Mouse (Mus musculus) ES-Bruce4 (cell line): ENCODE measurements around the gene Olfr843. TPM values are rescaled to one million over a fixed set of nuclear protein-coding genes. Genes with fewer than 3 reads are reported as not detected.

ENCODE experiments used
- H3K27ac ChIP-seq: 2 replicates; pipeline ENCODE4 v1.5.1; 2012; ENCODE audit warnings: low read length, inconsistent platforms; ENCODE audit not compliant: insufficient read depth
- H3K27me3 ChIP-seq: 2 replicates; pipeline ENCODE4 v1.6.1; 2012; ENCODE audit warnings: mild to moderate bottlenecking, low read length, inconsistent platforms; ENCODE audit not compliant: control insufficient read depth, poor library complexity, insufficient read depth, severe bottlenecking
- H3K36me3 ChIP-seq: 2 replicates; pipeline ENCODE4 v1.6.1; 2012; ENCODE audit warnings: inconsistent platforms, mild to moderate bottlenecking, low read length, moderate library complexity; ENCODE audit not compliant: control insufficient read depth, poor library complexity, insufficient read depth, severe bottlenecking
- H3K4me1 ChIP-seq: one replicate; pipeline ENCODE4 v1.8.1; 2011; ENCODE audit warnings: low read length; ENCODE audit not compliant: control insufficient read depth, insufficient read depth
- H3K4me3 ChIP-seq: 2 replicates; pipeline ENCODE4 v1.5.1; 2011; ENCODE audit warnings: low read depth, mild to moderate bottlenecking, low read length
- H3K9ac ChIP-seq: 2 replicates; pipeline ENCODE4 v1.6.1; 2012; ENCODE audit warnings: low read depth, mild to moderate bottlenecking, inconsistent platforms; ENCODE audit not compliant: poor library complexity, severe bottlenecking
- H3K9me3 ChIP-seq: replicated peaks from 2 replicates; pipeline ENCODE4 v1.6.1; 2012; ENCODE audit warnings: mild to moderate bottlenecking, low read length, inconsistent platforms; ENCODE audit not compliant: control insufficient read depth, poor library complexity, insufficient read depth, severe bottlenecking
- CTCF ChIP-seq: IDR thresholded peaks from one replicate; pipeline ENCODE4 v1.8.1; 2011; ENCODE audit warnings: low read depth, low read length
- EP300 ChIP-seq: IDR thresholded peaks from 2 replicates; pipeline ENCODE4 v1.6.1; 2011; ENCODE audit warnings: low read depth, low read length; ENCODE audit not compliant: insufficient read depth
- POLR2A ChIP-seq: IDR thresholded peaks from one replicate; pipeline ENCODE4 v1.8.1; 2011; ENCODE audit warnings: low read length; ENCODE audit not compliant: insufficient read depth
- polyA plus RNA-seq: library from polyadenylated mRNA; stranded (reverse); fragments of >200 nt; gene quantifications from 2 replicates; pipeline ENCODE4 v1.2.4, GENCODE M21; 2011; ENCODE audit warnings: low read depth; ENCODE audit not compliant: missing spikeins, insufficient read depth, insufficient read length

Gene Olfr843
- polyA plus RNA-seq, result not detected in 2 replicates

DNA sequence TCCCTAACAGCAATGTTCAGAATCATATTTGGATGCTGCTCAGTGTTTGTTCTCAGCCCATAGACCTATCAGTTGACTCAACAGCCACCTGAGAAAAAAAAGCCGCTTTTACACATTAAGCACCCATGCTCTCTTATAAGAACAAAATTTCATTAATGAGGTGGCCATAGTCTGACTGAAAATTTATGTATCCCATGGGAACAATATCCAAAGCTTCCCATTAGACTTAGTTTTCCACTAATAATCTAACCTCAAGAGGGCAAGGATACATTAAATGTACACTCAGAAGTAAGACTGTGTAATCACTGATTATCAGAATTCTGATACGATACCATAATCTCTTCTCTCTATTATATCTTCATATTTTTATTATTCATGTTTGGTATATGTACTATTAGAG lies at the start of gene Olfr843:
TSS of gene Olfr843 (minus strand) at position 101 of the 400 bp plus-strand sequence.
- no peaks in the 10 kb centered on the region for H3K4me1 ChIP-seq
- H3K4me3 ChIP-seq, result no peak within 1 kb of the TSS
- no peaks in the 10 kb centered on the region for H3K9me3 ChIP-seq
- no peak within 1 kb of the TSS for H3K27ac ChIP-seq
- H3K36me3 ChIP-seq, result no peaks in the 10 kb centered on the region
- H3K27me3 ChIP-seq, result no peaks in the 10 kb centered on the region
- no peak within 1 kb of the TSS for H3K9ac ChIP-seq
- no peak for TF ChIP-seq CTCF
- TF ChIP-seq EP300, result no peak
- TF ChIP-seq POLR2A, result no peak

Other genes starting within 250 kb of the Olfr843 start
- not detected in 2 replicates for gene Olfr835, start 219.3 kb downstream of the Olfr843 start, polyA plus RNA-seq
- gene Olfr836, start 131.6 kb downstream of the Olfr843 start, polyA plus RNA-seq, result not detected in 2 replicates
- gene Olfr837, start 115.7 kb downstream of the Olfr843 start, polyA plus RNA-seq, result not detected in 2 replicates
- gene Olfr839-ps1, start 74.7 kb downstream of the Olfr843 start, polyA plus RNA-seq, result 0.07 TPM in 1 of 2 replicates, not detected in the other
- not detected in 2 replicates for gene Olfr844, start 64.4 kb upstream of the Olfr843 start, polyA plus RNA-seq
- gene Olfr845, start 84.5 kb upstream of the Olfr843 start, polyA plus RNA-seq, result not detected in 2 replicates
- not detected in 2 replicates for gene Olfr846, start 112.0 kb upstream of the Olfr843 start, polyA plus RNA-seq
- gene Olfr847, start 126.7 kb upstream of the Olfr843 start, polyA plus RNA-seq, result not detected in 2 replicates
- gene Olfr849, start 188.3 kb upstream of the Olfr843 start, polyA plus RNA-seq, result not detected in 2 replicates
- not detected in 2 replicates for gene Olfr850, start 226.3 kb upstream of the Olfr843 start, polyA plus RNA-seq
- gene Olfr851, start 241.3 kb upstream of the Olfr843 start, polyA plus RNA-seq, result not detected in 2 replicates